Mouse (Mus musculus): ENCODE data around the gene Nectin1. TPM values are rescaled to one million over a fixed set of nuclear protein-coding genes. Genes with fewer than 3 reads are reported as not detected.

Nectin1 gene
- total and polyA plus RNA-seq, 3 experiments: 3.9 to 6.2 TPM; not detected in 1

- H3K4me1 ChIP-seq (ENCODE audit: control insufficient read depth in 1 of 2, insufficient read depth in 2 of 2, low read length in 2 of 2): peaks cover 2 to 6% of the 10 kb centered on the region in 2 experiments; a peak in 3 of 4 replicates
- H3K27ac ChIP-seq (ENCODE audit: control insufficient read depth, low read depth, low read length): no peak overlapping the region
- H3K9me3 ChIP-seq (replicated peaks; ENCODE audit: insufficient read depth, low read length): no peaks in the 10 kb centered on the region
- no peak for DNase-seq (ENCODE audit: low read depth, low spot score)
- no peak overlapping the region for H3K4me3 ChIP-seq (ENCODE audit: control insufficient read depth in 1 of 2, insufficient read depth in 1 of 2, low read depth in 2 of 2, low read length in 2 of 2)
- TF ChIP-seq RCOR1 (IDR thresholded peaks at IDR 0.05; ENCODE audit: low read depth, low read length) (no peak), SMC3 (IDR thresholded peaks at IDR 0.05; ENCODE audit: low read depth, low read length) (no peak), POLR2AphosphoS5 (IDR thresholded peaks at IDR 0.05; ENCODE audit: borderline replicate concordance, low read depth, low read length) (no peak), TCF12 (IDR thresholded peaks at IDR 0.05; ENCODE audit: low read depth, low read length) (no peak), ETS1 (IDR thresholded peaks at IDR 0.05; ENCODE audit: low read depth, low read length) (no peak), SIN3A (IDR thresholded peaks at IDR 0.05; ENCODE audit: low read length) (no peak), MAZ (IDR thresholded peaks at IDR 0.05; ENCODE audit: low read depth, low read length) (no peak), BHLHE40 (IDR thresholded peaks at IDR 0.05; ENCODE audit: borderline replicate concordance, low read depth, low read length) (no peak), ZKSCAN1 (IDR thresholded peaks at IDR 0.05; ENCODE audit: low read depth, low read length) (no peak), ELF1 (IDR thresholded peaks at IDR 0.05; ENCODE audit: low read depth, low read length) (no peak), GABPA (IDR thresholded peaks at IDR 0.05; ENCODE audit: low read depth, low read length) (no peak), HCFC1 (IDR thresholded peaks at IDR 0.05; ENCODE audit: low read depth, low read length) (no peak), POLR2AphosphoS2 (IDR thresholded peaks at IDR 0.05; ENCODE audit: low read length) (no peak), ZMIZ1 (IDR thresholded peaks at IDR 0.05; ENCODE audit: low read depth, low read length) (no peak), USF1 (IDR thresholded peaks at IDR 0.05; ENCODE audit: low read depth, low read length) (no peak)
- H3K9ac ChIP-seq (ENCODE audit: control insufficient read depth, low read depth, low read length, poor library complexity, severe bottlenecking): no peak overlapping the region
- H3K27me3 ChIP-seq (ENCODE audit: control insufficient read depth in 1 of 2, insufficient read depth in 2 of 2, low read length in 2 of 2): no peaks in the 10 kb centered on the region
- H3K36me3 ChIP-seq (ENCODE audit: control insufficient read depth in 1 of 2, insufficient read depth in 2 of 2, low read length in 2 of 2): no peaks in the 10 kb centered on the region
- no peaks in the 10 kb centered on the region for H3K79me2 ChIP-seq (ENCODE audit: control insufficient read depth, insufficient read depth, low read length, poor library complexity)
Measured at GRCm38 (mm10) chr9:43769940-43770339, 26.2 kb downstream of the Nectin1 start.

DNA sequence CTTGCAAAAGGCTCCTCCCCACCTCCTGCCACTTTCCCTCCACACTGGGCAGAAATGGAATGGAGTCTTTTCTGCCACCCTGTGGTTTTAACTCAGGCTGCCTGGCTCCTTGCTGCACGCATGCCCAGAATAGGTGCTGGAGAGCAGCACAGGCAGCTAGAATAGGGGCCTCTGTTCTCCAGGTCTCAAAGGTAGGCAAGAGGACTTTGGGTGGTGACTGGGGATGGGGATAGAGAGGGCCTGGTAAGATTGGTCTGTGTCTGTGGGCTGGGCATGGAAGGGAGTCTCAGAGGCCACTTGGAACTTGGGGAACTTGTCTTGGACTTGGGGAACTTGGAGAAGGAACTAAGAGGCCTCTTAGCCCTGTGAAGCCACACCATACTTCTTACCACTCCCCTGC lies 27.3 kb downstream of the Nectin1 start:
- Histone ChIP-seq H3K27me3 (ENCODE audit: control insufficient read depth in 1 of 2, insufficient read depth in 2 of 2, low read length in 2 of 2) (no peaks in the 10 kb centered on the region), H3K9ac (ENCODE audit: control insufficient read depth, low read depth, low read length, poor library complexity, severe bottlenecking) (no peak overlapping the region), H3K4me3 (ENCODE audit: control insufficient read depth in 1 of 2, insufficient read depth in 1 of 2, low read depth in 2 of 2, low read length in 2 of 2) (no peak overlapping the region), H3K36me3 (ENCODE audit: control insufficient read depth in 1 of 2, insufficient read depth in 2 of 2, low read length in 2 of 2) (no peaks in the 10 kb centered on the region), H3K4me1 (ENCODE audit: control insufficient read depth in 1 of 2, insufficient read depth in 2 of 2, low read length in 2 of 2) (peaks cover 2 to 6% of the 10 kb centered on the region in 2 experiments; a peak in 3 of 4 replicates), H3K9me3 (replicated peaks; ENCODE audit: insufficient read depth, low read length) (no peaks in the 10 kb centered on the region), H3K79me2 (ENCODE audit: control insufficient read depth, insufficient read depth, low read length, poor library complexity) (no peaks in the 10 kb centered on the region), H3K27ac (ENCODE audit: control insufficient read depth, low read depth, low read length) (no peak overlapping the region)
- no peak for DNase-seq (ENCODE audit: low read depth, low spot score)
- TF ChIP-seq MEF2A (IDR thresholded peaks at IDR 0.05; ENCODE audit: extremely low read depth, insufficient replicate concordance, low read depth, low read length, poor library complexity, severe bottlenecking) (no peak), CTCF (IDR thresholded peaks at IDR 0.05 in 2 of 3, conservative IDR thresholded peaks at IDR 0.05 in 1 of 3; ENCODE audit: control insufficient read depth in 1 of 3, insufficient read depth in 1 of 3, low read depth in 2 of 3, low read length in 3 of 3, poor library complexity in 1 of 3, severe bottlenecking in 1 of 3) (no peak), MYC (IDR thresholded peaks at IDR 0.05; ENCODE audit: low read depth, low read length) (no peak), JUND (IDR thresholded peaks at IDR 0.05; ENCODE audit: low read depth, low read length) (no peak), CHD2 (IDR thresholded peaks at IDR 0.05; ENCODE audit: low read length) (no peak), POLR2AphosphoS5 (IDR thresholded peaks at IDR 0.05; ENCODE audit: borderline replicate concordance, low read depth, low read length) (no peak), TCF12 (IDR thresholded peaks at IDR 0.05; ENCODE audit: low read depth, low read length) (no peak), CHD1 (IDR thresholded peaks at IDR 0.05; ENCODE audit: low read depth, low read length) (no peak), BHLHE40 (IDR thresholded peaks at IDR 0.05; ENCODE audit: borderline replicate concordance, low read depth, low read length) (no peak), NRF1 (IDR thresholded peaks at IDR 0.05; ENCODE audit: insufficient read depth, low read depth, low read length, poor library complexity, severe bottlenecking) (no peak), ZC3H11A (IDR thresholded peaks at IDR 0.05; ENCODE audit: low read depth, low read length) (no peak), KAT2A (conservative IDR thresholded peaks at IDR 0.05; ENCODE audit: low read depth, low read length) (no peak), ZKSCAN1 (IDR thresholded peaks at IDR 0.05; ENCODE audit: low read depth, low read length) (no peak), MAX (IDR thresholded peaks at IDR 0.05; ENCODE audit: low read length) (no peak), SIN3A (IDR thresholded peaks at IDR 0.05; ENCODE audit: low read length) (no peak), E2F4 (IDR thresholded peaks at IDR 0.05; ENCODE audit: borderline replicate concordance, low read depth, low read length) (no peak)
